Mouse (Mus musculus): ENCODE measurements around the gene Rpap3. TPM values are rescaled to one million over a fixed set of nuclear protein-coding genes. Genes with fewer than 3 reads are reported as not detected.

Rpap3 gene
- polyA plus RNA-seq, 1 experiment from 2014 or later: 20.5 TPM

GRCm38 (mm10) chr15:97657856-97658754, 47.5 kb downstream of the Rpap3 start:
- no peak overlapping the region for H3K27ac ChIP-seq (ENCODE audit: low read length)
- no peak for ATAC-seq (ENCODE audit: insufficient read depth, low FRiP score)
- H3K9ac ChIP-seq (ENCODE audit: low read length): no peak overlapping the region
- no peak overlapping the region for H3K4me2 ChIP-seq (ENCODE audit: low read depth, low read length)
- H3K4me1 ChIP-seq (ENCODE audit: control insufficient read depth, insufficient read depth, low read length): no peaks in the 10 kb centered on the region
- H3K9me3 ChIP-seq (replicated peaks; ENCODE audit: control insufficient read depth, low read length): no peaks in the 10 kb centered on the region
- no peaks in the 10 kb centered on the region for H3K36me3 ChIP-seq (ENCODE audit: control insufficient read depth, insufficient read depth, low read length)
- H3K4me3 ChIP-seq (replicated peaks; ENCODE audit: low read length): no peak overlapping the region
- no peaks in the 10 kb centered on the region for H3K27me3 ChIP-seq (ENCODE audit: control insufficient read depth, insufficient read depth, low read length)
- WGBS: 79% methylated on average over 26 of the region's 26 CpGs

- Histone ChIP-seq H3K4me2 (ENCODE audit: low read depth, low read length) (no peak overlapping the region), H3K4me1 (ENCODE audit: control insufficient read depth, insufficient read depth, low read length) (no peaks in the 10 kb centered on the region), H3K4me3 (replicated peaks; ENCODE audit: low read length) (no peak overlapping the region), H3K9me3 (replicated peaks; ENCODE audit: control insufficient read depth, low read length) (no peaks in the 10 kb centered on the region), H3K9ac (ENCODE audit: low read length) (no peak overlapping the region), H3K27me3 (ENCODE audit: control insufficient read depth, insufficient read depth, low read length) (no peaks in the 10 kb centered on the region), H3K36me3 (ENCODE audit: control insufficient read depth, insufficient read depth, low read length) (no peaks in the 10 kb centered on the region), H3K27ac (ENCODE audit: low read length) (no peak overlapping the region)
- ATAC-seq (ENCODE audit: insufficient read depth, low FRiP score): no peak
- 88% methylated on average over 14 of the region's 14 CpGs for WGBS
Observed at GRCm38 (mm10) chr15:97657420-97657819, 48.2 kb downstream of the Rpap3 start.

GRCm38 (mm10) chr15:97649726-97650125, 55.9 kb downstream of the Rpap3 start:
- Histone ChIP-seq H3K36me3 (ENCODE audit: control insufficient read depth, insufficient read depth, low read length) (no peaks in the 10 kb centered on the region), H3K4me2 (ENCODE audit: low read depth, low read length) (no peak overlapping the region), H3K9me3 (replicated peaks; ENCODE audit: control insufficient read depth, low read length) (peaks cover 3% of the 10 kb centered on the region; the same call in 1 of the 2 replicates), H3K9ac (ENCODE audit: low read length) (no peak overlapping the region), H3K27me3 (ENCODE audit: control insufficient read depth, insufficient read depth, low read length) (no peaks in the 10 kb centered on the region), H3K4me3 (replicated peaks; ENCODE audit: low read length) (no peak overlapping the region), H3K27ac (ENCODE audit: low read length) (no peak overlapping the region), H3K4me1 (ENCODE audit: control insufficient read depth, insufficient read depth, low read length) (no peaks in the 10 kb centered on the region)
- ATAC-seq (ENCODE audit: insufficient read depth, low FRiP score): no peak
- WGBS: 74% methylated on average over 4 of the region's 4 CpGs

- Histone ChIP-seq H3K4me1 (ENCODE audit: control insufficient read depth, insufficient read depth, low read length) (no peaks in the 10 kb centered on the region), H3K9me3 (replicated peaks; ENCODE audit: control insufficient read depth, low read length) (peaks cover 4% of the 10 kb centered on the region; the same call in 1 of the 2 replicates), H3K27ac (ENCODE audit: low read length) (no peak overlapping the region), H3K36me3 (ENCODE audit: control insufficient read depth, insufficient read depth, low read length) (no peaks in the 10 kb centered on the region), H3K27me3 (ENCODE audit: control insufficient read depth, insufficient read depth, low read length) (no peaks in the 10 kb centered on the region), H3K4me3 (replicated peaks; ENCODE audit: low read length) (no peak overlapping the region), H3K4me2 (ENCODE audit: low read depth, low read length) (no peak overlapping the region), H3K9ac (ENCODE audit: low read length) (no peak overlapping the region)
- WGBS: 83% methylated on average over 18 of the region's 18 CpGs
- ATAC-seq (ENCODE audit: insufficient read depth, low FRiP score): no peak
Observed at GRCm38 (mm10) chr15:97648176-97648575, 57.4 kb downstream of the Rpap3 start.

GRCm38 (mm10) chr15:97646426-97646825, 59.2 kb downstream of the Rpap3 start:
- ATAC-seq (ENCODE audit: insufficient read depth, low FRiP score): no peak
- Histone ChIP-seq H3K27me3 (ENCODE audit: control insufficient read depth, insufficient read depth, low read length) (no peaks in the 10 kb centered on the region), H3K36me3 (ENCODE audit: control insufficient read depth, insufficient read depth, low read length) (no peaks in the 10 kb centered on the region), H3K9me3 (replicated peaks; ENCODE audit: control insufficient read depth, low read length) (peaks cover 4% of the 10 kb centered on the region; the same call in 1 of the 2 replicates), H3K27ac (ENCODE audit: low read length) (no peak overlapping the region), H3K4me2 (ENCODE audit: low read depth, low read length) (no peak overlapping the region), H3K9ac (ENCODE audit: low read length) (no peak overlapping the region), H3K4me3 (replicated peaks; ENCODE audit: low read length) (no peak overlapping the region), H3K4me1 (ENCODE audit: control insufficient read depth, insufficient read depth, low read length) (no peaks in the 10 kb centered on the region)
- WGBS: 45% methylated on average over 7 of the region's 7 CpGs

- 88% methylated on average over 4 of the region's 4 CpGs for WGBS
Observed at GRCm38 (mm10) chr15:97643986-97644385, 61.6 kb downstream of the Rpap3 start.

More at GRCm38 (mm10) chr15:97643986-97644385, 61.6 kb downstream of the Rpap3 start:
- Histone ChIP-seq H3K9ac (ENCODE audit: low read length) (no peak overlapping the region), H3K36me3 (ENCODE audit: control insufficient read depth, insufficient read depth, low read length) (no peaks in the 10 kb centered on the region), H3K4me3 (replicated peaks; ENCODE audit: low read length) (no peak overlapping the region), H3K4me2 (ENCODE audit: low read depth, low read length) (no peak overlapping the region), H3K27ac (ENCODE audit: low read length) (no peak overlapping the region), H3K27me3 (ENCODE audit: control insufficient read depth, insufficient read depth, low read length) (no peaks in the 10 kb centered on the region), H3K9me3 (replicated peaks; ENCODE audit: control insufficient read depth, low read length) (peaks cover 8% of the 10 kb centered on the region; the same call in 1 of the 2 replicates), H3K4me1 (ENCODE audit: control insufficient read depth, insufficient read depth, low read length) (no peaks in the 10 kb centered on the region)
- no peak for ATAC-seq (ENCODE audit: insufficient read depth, low FRiP score)

Other genes starting within 250 kb of the Rpap3 start
- gene Endou, start 25.5 kb upstream of the Rpap3 start, polyA plus RNA-seq (2015; fragmentation: Nextera tagmentation; extraction: Ambion mirVana): 6.4 and 18.3 TPM in 2 replicates
- 9.4 and 12.6 TPM in 2 replicates for gene Rapgef3, start 62.1 kb upstream of the Rpap3 start, polyA plus RNA-seq (2015; fragmentation: Nextera tagmentation; extraction: Ambion mirVana)
- 36.5 and 39.3 TPM in 2 replicates for gene Slc48a1, start 72.7 kb upstream of the Rpap3 start, polyA plus RNA-seq (2015; fragmentation: Nextera tagmentation; extraction: Ambion mirVana)
- 20.4 and 23.2 TPM in 2 replicates for gene Hdac7, start 138.7 kb upstream of the Rpap3 start, polyA plus RNA-seq (2015; fragmentation: Nextera tagmentation; extraction: Ambion mirVana)
- gene Vdr, start 204.8 kb upstream of the Rpap3 start, polyA plus RNA-seq (2015; fragmentation: Nextera tagmentation; extraction: Ambion mirVana): 2.3 and 2.5 TPM in 2 replicates

Data from stomach, embryonic 16.5 days (tissue).